Mouse (Mus musculus) embryonic facial prominence, embryonic 15.5 days (tissue): ENCODE measurements around the gene Lin52. TPM values are rescaled to one million over a fixed set of nuclear protein-coding genes. Genes with fewer than 3 reads are reported as not detected.

ENCODE experiments used
- ATAC-seq: fragments of 200-750 bp; cut with Nextera tagmentation; 2 replicates; pipeline ENCODE4 v1.8.0; 2017; ENCODE audit warnings: low read depth, moderate TSS enrichment; ENCODE audit not compliant: insufficient number of reproducible peaks, low FRiP score, low TSS enrichment
- H3K27ac ChIP-seq: fragments of 300-500 bp; sonication (generic); replicated peaks from 2 replicates; pipeline ENCODE4 v1.5.1; 2015; ENCODE audit warnings: mild to moderate bottlenecking, inconsistent platforms
- H3K27me3 ChIP-seq: fragments of 300-500 bp; sonication (generic); 2 replicates; pipeline ENCODE4 v1.6.1; 2015; ENCODE audit warnings: inconsistent platforms
- H3K36me3 ChIP-seq: fragments of 300-500 bp; sonication (generic); 2 replicates; pipeline ENCODE4 v1.6.1; 2015; ENCODE audit warnings: mild to moderate bottlenecking, inconsistent platforms
- H3K4me1 ChIP-seq: fragments of 300-500 bp; sonication (generic); 2 replicates; pipeline ENCODE4 v1.6.1; 2015; ENCODE audit warnings: inconsistent platforms
- H3K4me2 ChIP-seq: fragments of 300-500 bp; sonication (generic); replicated peaks from 2 replicates; pipeline ENCODE4 v1.6.1; 2015; ENCODE audit warnings: mild to moderate bottlenecking, inconsistent platforms
- H3K4me3 ChIP-seq: fragments of 300-500 bp; sonication (generic); replicated peaks from 2 replicates; pipeline ENCODE4 v1.5.1; 2015; ENCODE audit warnings: mild to moderate bottlenecking, inconsistent platforms
- H3K9ac ChIP-seq: fragments of 300-500 bp; sonication (generic); 2 replicates; pipeline ENCODE4 v1.6.1; 2015; ENCODE audit warnings: inconsistent platforms
- H3K9me3 ChIP-seq: fragments of 300-500 bp; sonication (generic); replicated peaks from 2 replicates; pipeline ENCODE4 v1.6.1; 2016; ENCODE audit warnings: inconsistent platforms
- WGBS: fragments of 180-500 bp; shearing (Covaris S2); methylation state at CpG from one replicate; pipeline ENCODE4 v1.1.7; 2015; 5-methylcytosine and 5-hydroxymethylcytosine counted together
- polyA plus RNA-seq: library from polyadenylated mRNA; unstranded; fragments of >200 nt; fragmentation: Nextera tagmentation; extraction: Ambion mirVana; gene quantifications from 2 replicates; pipeline ENCODE4 v1.2.1, GENCODE M21; 2015

The Lin52 gene
- polyA plus RNA-seq, 1 experiment from 2014 or later = 19.6 TPM

GRCm38 (mm10) chr12:84478937-84479336, 27.7 kb downstream of the Lin52 start:
- H3K4me1 ChIP-seq = no peaks in the 10 kb centered on the region

GRCm38 (mm10) chr12:84481251-84481650, 30.0 kb downstream of the Lin52 start:
- Histone ChIP-seq H3K27me3 (no peaks in the 10 kb centered on the region), H3K4me3 (no peak overlapping the region), H3K36me3 (peaks cover 8% of the 10 kb centered on the region; the same call in 1 of the 2 replicates), H3K9ac (no peak overlapping the region), H3K9me3 (no peaks in the 10 kb centered on the region), H3K4me1 (no peaks in the 10 kb centered on the region), H3K27ac (no peak overlapping the region), H3K4me2 (no peak overlapping the region)
- WGBS = 40% methylated on average over 2 of the region's 2 CpGs
- ATAC-seq = no peak

More at GRCm38 (mm10) chr12:84478937-84479336, 27.7 kb downstream of the Lin52 start:
- 90% methylated on average over 7 of the region's 7 CpGs for WGBS
- Histone ChIP-seq H3K9me3 (no peaks in the 10 kb centered on the region), H3K27ac (no peak overlapping the region), H3K4me3 (no peak overlapping the region), H3K9ac (no peak overlapping the region), H3K27me3 (no peaks in the 10 kb centered on the region), H3K36me3 (peaks cover 11% of the 10 kb centered on the region; the same call in 1 of the 2 replicates), H3K4me2 (no peak overlapping the region)
- no peak for ATAC-seq

GRCm38 (mm10) chr12:84482778-84483585, 31.8 kb downstream of the Lin52 start:
- no peak overlapping the region for H3K4me2 ChIP-seq
- no peaks in the 10 kb centered on the region for H3K27me3 ChIP-seq
- peaks cover 8% of the 10 kb centered on the region; the same call in 1 of the 2 replicates for H3K36me3 ChIP-seq
- no peak for ATAC-seq
- no peaks in the 10 kb centered on the region for H3K9me3 ChIP-seq
- no peak overlapping the region for H3K4me3 ChIP-seq
- 86% methylated on average over 14 of the region's 14 CpGs for WGBS
- no peak overlapping the region for H3K9ac ChIP-seq
- H3K27ac ChIP-seq = no peak overlapping the region
- peaks cover 3% of the 10 kb centered on the region; the same call in 1 of the 2 replicates for H3K4me1 ChIP-seq

- WGBS = 48% methylated on average over 8 of the region's 8 CpGs
- Histone ChIP-seq H3K9me3 (no peaks in the 10 kb centered on the region), H3K9ac (no peak overlapping the region), H3K4me2 (no peak overlapping the region), H3K27me3 (no peaks in the 10 kb centered on the region), H3K4me3 (no peak overlapping the region), H3K36me3 (no peaks in the 10 kb centered on the region), H3K4me1 (peaks cover 3% of the 10 kb centered on the region; the same call in 1 of the 2 replicates), H3K27ac (no peak overlapping the region)
- peak; percentile 75; the same call in 1 of the 2 replicates for ATAC-seq
Measured at GRCm38 (mm10) chr12:84487324-84488056, 36.3 kb downstream of the Lin52 start.

GRCm38 (mm10) chr12:84496795-84497194, 45.6 kb downstream of the Lin52 start:
- no peak overlapping the region for H3K4me3 ChIP-seq
- WGBS = 98% methylated on average over 1 of the region's 1 CpGs
- no peaks in the 10 kb centered on the region for H3K36me3 ChIP-seq
- no peaks in the 10 kb centered on the region for H3K4me1 ChIP-seq
- ATAC-seq = no peak
- H3K9ac ChIP-seq = no peak overlapping the region
- no peak overlapping the region for H3K4me2 ChIP-seq
- no peaks in the 10 kb centered on the region for H3K27me3 ChIP-seq
- H3K27ac ChIP-seq = no peak overlapping the region
- H3K9me3 ChIP-seq = no peaks in the 10 kb centered on the region

- Histone ChIP-seq H3K36me3 (no peaks in the 10 kb centered on the region), H3K4me3 (no peak overlapping the region), H3K27ac (no peak overlapping the region), H3K27me3 (no peaks in the 10 kb centered on the region), H3K9ac (no peak overlapping the region), H3K4me2 (no peak overlapping the region), H3K4me1 (no peaks in the 10 kb centered on the region), H3K9me3 (no peaks in the 10 kb centered on the region)
- ATAC-seq = no peak
- 51% methylated on average over 8 of the region's 8 CpGs for WGBS
Measured at GRCm38 (mm10) chr12:84500528-84501263, 49.5 kb downstream of the Lin52 start.

GRCm38 (mm10) chr12:84501278-84501677, 50.1 kb downstream of the Lin52 start:
- H3K4me3 ChIP-seq = no peak overlapping the region
- ATAC-seq = no peak
- no peak overlapping the region for H3K9ac ChIP-seq
- no peaks in the 10 kb centered on the region for H3K27me3 ChIP-seq
- no peak overlapping the region for H3K27ac ChIP-seq
- no peak overlapping the region for H3K4me2 ChIP-seq
- H3K4me1 ChIP-seq = no peaks in the 10 kb centered on the region
- no peaks in the 10 kb centered on the region for H3K9me3 ChIP-seq
- WGBS = 76% methylated on average over 4 of the region's 4 CpGs
- H3K36me3 ChIP-seq = no peaks in the 10 kb centered on the region

- H3K4me1 ChIP-seq = no peaks in the 10 kb centered on the region
- no peak overlapping the region for H3K4me3 ChIP-seq
- H3K9ac ChIP-seq = no peak overlapping the region
- no peaks in the 10 kb centered on the region for H3K9me3 ChIP-seq
- no peaks in the 10 kb centered on the region for H3K36me3 ChIP-seq
- WGBS = 92% methylated on average over 4 of the region's 4 CpGs
- no peaks in the 10 kb centered on the region for H3K27me3 ChIP-seq
- H3K27ac ChIP-seq = no peak overlapping the region
- no peak for ATAC-seq
- no peak overlapping the region for H3K4me2 ChIP-seq
Measured at GRCm38 (mm10) chr12:84506856-84507255, 55.6 kb downstream of the Lin52 start.

GRCm38 (mm10) chr12:84512016-84512415, 60.8 kb downstream of the Lin52 start:
- WGBS = 61% methylated on average over 3 of the region's 3 CpGs
- Histone ChIP-seq H3K4me1 (no peaks in the 10 kb centered on the region), H3K9me3 (no peaks in the 10 kb centered on the region), H3K27me3 (no peaks in the 10 kb centered on the region), H3K4me3 (no peak overlapping the region), H3K27ac (no peak overlapping the region), H3K9ac (no peak overlapping the region), H3K4me2 (no peak overlapping the region), H3K36me3 (no peaks in the 10 kb centered on the region)
- no peak for ATAC-seq

- Histone ChIP-seq H3K9ac (no peak overlapping the region), H3K27me3 (no peaks in the 10 kb centered on the region), H3K4me3 (no peak overlapping the region), H3K9me3 (no peaks in the 10 kb centered on the region), H3K4me2 (no peak overlapping the region), H3K27ac (no peak overlapping the region), H3K4me1 (no peaks in the 10 kb centered on the region), H3K36me3 (no peaks in the 10 kb centered on the region)
- ATAC-seq = no peak
- 70% methylated on average over 4 of the region's 4 CpGs for WGBS
Measured at GRCm38 (mm10) chr12:84515486-84515885, 64.3 kb downstream of the Lin52 start.

- Histone ChIP-seq H3K36me3 (no peaks in the 10 kb centered on the region), H3K4me1 (no peaks in the 10 kb centered on the region), H3K9me3 (no peaks in the 10 kb centered on the region), H3K27ac (no peak overlapping the region), H3K9ac (no peak overlapping the region), H3K27me3 (no peaks in the 10 kb centered on the region), H3K4me3 (no peak overlapping the region), H3K4me2 (no peak overlapping the region)
- ATAC-seq = no peak
- 100% methylated on average over 1 of the region's 1 CpGs for WGBS
Measured at GRCm38 (mm10) chr12:84516642-84517041, 65.4 kb downstream of the Lin52 start.
